Mouse (Mus musculus) kidney, postnatal 0 days (tissue): Measurements from ENCODE around the gene Olfr1062. TPM values are rescaled to one million over a fixed set of nuclear protein-coding genes. Genes with fewer than 3 reads are reported as not detected.
"Not testable (repeated sequence)": the region's sequence is repeated elsewhere in the genome, so short reads cannot be mapped to it uniquely, and the experiment has no call there.

Source experiments
- ATAC-seq: fragments of 200-750 bp; cut with Nextera tagmentation; replicated peaks from 2 replicates; pipeline ENCODE4 v1.8.0; 2017; ENCODE audit warnings: low read depth, moderate number of reproducible peaks, moderate TSS enrichment, moderate library complexity; ENCODE audit not compliant: low FRiP score
- DNase-seq: peaks from one replicate; pipeline ENCODE4 v3.0.0-alpha.2; 2016; ENCODE audit warnings: low spot score
- H3K27ac ChIP-seq: fragments of 300-500 bp; sonication (generic); 2 replicates; pipeline ENCODE4 v1.5.1; 2014; ENCODE audit warnings: mild to moderate bottlenecking
- H3K27me3 ChIP-seq: fragments of 300-500 bp; sonication (generic); 2 replicates; pipeline ENCODE4 v1.6.1; 2014; ENCODE audit warnings: low read length, mixed read lengths; ENCODE audit not compliant: insufficient read depth
- H3K36me3 ChIP-seq: fragments of 300-500 bp; sonication (generic); 2 replicates; pipeline ENCODE4 v1.6.1; 2014; ENCODE audit warnings: low read length, mixed read lengths; ENCODE audit not compliant: insufficient read depth
- H3K4me1 ChIP-seq: fragments of 300-500 bp; sonication (generic); replicated peaks from 2 replicates; pipeline ENCODE4 v1.6.1; 2014; ENCODE audit warnings: antibody characterized with exemption, low read length, mixed read lengths; ENCODE audit not compliant: insufficient read depth
- H3K4me2 ChIP-seq: fragments of 300-500 bp; sonication (generic); 2 replicates; pipeline ENCODE4 v1.6.1; 2014; ENCODE audit warnings: mild to moderate bottlenecking, low read length, moderate library complexity, mixed read lengths
- H3K4me3 ChIP-seq: fragments of 300-500 bp; sonication (generic); replicated peaks from 2 replicates; pipeline ENCODE4 v1.5.1; 2014; ENCODE audit warnings: low read depth, low read length
- H3K9ac ChIP-seq: fragments of 300-500 bp; sonication (generic); 2 replicates; pipeline ENCODE4 v1.6.1; 2014; ENCODE audit warnings: low read depth, low read length
- H3K9me3 ChIP-seq: fragments of 300-500 bp; sonication (generic); replicated peaks from 2 replicates; pipeline ENCODE4 v1.6.1; 2016; ENCODE audit warnings: low read length, inconsistent platforms, mixed read lengths
- CTCF ChIP-seq: IDR thresholded peaks from 2 replicates; pipeline ENCODE4 v1.5.1; 2016; ENCODE audit warnings: antibody characterized with exemption, low read depth, mild to moderate bottlenecking, moderate library complexity
- WGBS: fragments of 180-500 bp; shearing (Covaris S2); extraction: QIAGEN DNeasy Blood & Tissue Kit; methylation state at CpG from one replicate; pipeline ENCODE4 v1.1.7; 2014; 5-methylcytosine and 5-hydroxymethylcytosine counted together
- polyA plus RNA-seq: library from polyadenylated mRNA; unstranded; fragments of >200 nt; fragmentation: Nextera tagmentation; extraction: Ambion mirVana; gene quantifications from 2 replicates; pipeline ENCODE4 v1.2.1, GENCODE M21; 2015

Gene Olfr1062
- polyA plus RNA-seq, 1 experiment from 2014 or later: not detected

DNA sequence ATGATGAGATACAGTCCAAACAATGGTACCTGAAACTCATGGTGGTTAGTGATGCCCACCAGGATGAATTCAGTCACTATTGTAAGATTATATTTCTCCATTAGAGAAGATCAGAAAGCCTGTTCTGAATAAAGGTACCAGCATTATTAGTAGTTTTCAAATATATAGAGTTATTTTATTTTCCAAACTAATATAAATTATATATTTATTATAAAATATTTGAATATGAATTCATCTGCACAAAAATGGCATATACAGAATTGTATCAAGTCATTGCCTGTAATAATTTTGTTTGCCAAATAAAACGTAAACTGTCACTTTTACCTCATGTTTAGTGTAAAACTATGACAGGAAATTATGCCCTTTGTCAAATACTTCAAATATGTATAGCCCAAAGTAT lies 12.6 kb downstream of the Olfr1062 start, which contains the start of gene Olfr1061:
TSS of gene Olfr1061 (minus strand) at position 101 of the 400 bp plus-strand sequence.
- Histone ChIP-seq H3K4me1 (no peaks in the 10 kb centered on the region), H3K4me2 (no peak within 1 kb of the TSS), H3K9ac (no peak within 1 kb of the TSS), H3K27me3 (no peaks in the 10 kb centered on the region), H3K9me3 (no peaks in the 10 kb centered on the region), H3K4me3 (no peak within 1 kb of the TSS), H3K36me3 (no peaks in the 10 kb centered on the region), H3K27ac (no peak within 1 kb of the TSS)
- DNase-seq (no peak), ATAC-seq (no peak)
- 79% methylated on average over 1 of the region's 1 CpGs for WGBS
- TF ChIP-seq CTCF: no peak

- Histone ChIP-seq H3K36me3 (no peaks in the 10 kb centered on the region), H3K27ac (no peak overlapping the region), H3K4me3 (no peak overlapping the region), H3K4me1 (no peaks in the 10 kb centered on the region), H3K9me3 (no peaks in the 10 kb centered on the region), H3K27me3 (no peaks in the 10 kb centered on the region), H3K9ac (no peak overlapping the region), H3K4me2 (no peak overlapping the region)
- ATAC-seq: no peak; the same call in 1 of the 2 replicates
- 83% methylated on average over 2 of the region's 2 CpGs for WGBS
- no peak for DNase-seq
- no peak for TF ChIP-seq CTCF
These were observed 31.4 kb downstream of the Olfr1062 start for GRCm38 (mm10) chr2:86395114-86395513.

- not testable (repeated sequence) for H3K27me3 ChIP-seq, H3K4me3 ChIP-seq, H3K27ac ChIP-seq, ATAC-seq, DNase-seq, H3K9ac ChIP-seq, H3K36me3 ChIP-seq, H3K4me1 ChIP-seq, H3K9me3 ChIP-seq, H3K4me2 ChIP-seq
These were observed 38.1 kb downstream of the Olfr1062 start, which contains the start of gene Olfr1058 for GRCm38 (mm10) chr2:86388461-86388860. Gene Olfr1058 (minus strand): TSS chr2:86388561.

GRCm38 (mm10) chr2:86378293-86378692 lies 48.3 kb downstream of the Olfr1062 start, which contains the start of gene Olfr1057:
Gene Olfr1057 (minus strand): TSS chr2:86378393.
- Histone ChIP-seq H3K9me3 (no peaks in the 10 kb centered on the region), H3K4me3 (no peak within 1 kb of the TSS), H3K9ac (no peak within 1 kb of the TSS), H3K4me1 (no peaks in the 10 kb centered on the region), H3K4me2 (no peak within 1 kb of the TSS), H3K36me3 (no peaks in the 10 kb centered on the region), H3K27me3 (no peaks in the 10 kb centered on the region), H3K27ac (no peak within 1 kb of the TSS)
- DNase-seq (no peak), ATAC-seq (no peak)
- no peak for TF ChIP-seq CTCF

Other genes with a start within 250 kb of the Olfr1062 start
- not detected in 2 replicates for gene Olfr1044, start 248.9 kb downstream of the Olfr1062 start, polyA plus RNA-seq
- gene Olfr52, start 241.1 kb downstream of the Olfr1062 start, polyA plus RNA-seq: not detected in 2 replicates
- gene Olfr1045, start 223.7 kb downstream of the Olfr1062 start, polyA plus RNA-seq: not detected in 2 replicates
- not detected in 2 replicates for gene Olfr1046, start 207.4 kb downstream of the Olfr1062 start, polyA plus RNA-seq
- not detected in 2 replicates for gene Olfr1047, start 195.3 kb downstream of the Olfr1062 start, polyA plus RNA-seq
- gene Olfr1048, start 186.5 kb downstream of the Olfr1062 start, polyA plus RNA-seq: not detected in 2 replicates
- gene Olfr1049, start 168.4 kb downstream of the Olfr1062 start, polyA plus RNA-seq: not detected in 2 replicates
- gene Olfr1051, start 147.7 kb downstream of the Olfr1062 start, polyA plus RNA-seq: not detected in 2 replicates
- not detected in 2 replicates for gene Olfr1052, start 134.3 kb downstream of the Olfr1062 start, polyA plus RNA-seq
- not detected in 2 replicates for gene Olfr1053, start 111.5 kb downstream of the Olfr1062 start, polyA plus RNA-seq
- gene Olfr1054, start 91.3 kb downstream of the Olfr1062 start, polyA plus RNA-seq: not detected in 2 replicates
- gene Olfr1055, start 76.5 kb downstream of the Olfr1062 start, polyA plus RNA-seq: not detected in 2 replicates
- not detected in 2 replicates for gene Olfr1056, start 64.3 kb downstream of the Olfr1062 start, polyA plus RNA-seq
- gene Olfr1057, start 48.4 kb downstream of the Olfr1062 start, polyA plus RNA-seq: not detected in 2 replicates
- gene Olfr1058, start 38.2 kb downstream of the Olfr1062 start, polyA plus RNA-seq: not detected in 2 replicates
- gene Olfr1061, start 12.7 kb downstream of the Olfr1062 start, polyA plus RNA-seq: not detected in 2 replicates
- gene Olfr1065, start 23.8 kb upstream of the Olfr1062 start, polyA plus RNA-seq: not detected in 2 replicates
- not detected in 2 replicates for gene Olfr1066, start 29.5 kb upstream of the Olfr1062 start, polyA plus RNA-seq
- gene Olfr228, start 60.6 kb upstream of the Olfr1062 start, polyA plus RNA-seq: not detected in 2 replicates
- not detected in 2 replicates for gene Olfr1076, start 81.7 kb upstream of the Olfr1062 start, polyA plus RNA-seq
- not detected in 2 replicates for gene Olfr1079, start 115.7 kb upstream of the Olfr1062 start, polyA plus RNA-seq
- gene Olfr1080, start 131.5 kb upstream of the Olfr1062 start, polyA plus RNA-seq: not detected in 2 replicates
- gene Olfr1082, start 172.2 kb upstream of the Olfr1062 start, polyA plus RNA-seq: not detected in 2 replicates
- gene Olfr1084, start 213.0 kb upstream of the Olfr1062 start, polyA plus RNA-seq: not detected in 2 replicates
- gene Olfr1085, start 235.3 kb upstream of the Olfr1062 start, polyA plus RNA-seq: not detected in 2 replicates